Mouse (Mus musculus) ovary, postnatal 10 days (tissue): ENCODE results near the gene Tcf23.
"Not testable (repeated sequence)": the region's sequence is repeated elsewhere in the genome, so short reads cannot be mapped to it uniquely, and the experiment has no call there.

Experiments
- DNase-seq: peaks from one replicate; pipeline ENCODE4 v3.0.0; 2022; ENCODE audit warnings: low spot score

The Tcf23 gene

GRCm38 (mm10) chr5:30994910-30995635, 26.6 kb downstream of the Tcf23 start:
- no peak for DNase-seq

GRCm38 (mm10) chr5:30998306-30998705, 29.8 kb downstream of the Tcf23 start:
- no peak for DNase-seq

GRCm38 (mm10) chr5:30999324-30999723, 30.9 kb downstream of the Tcf23 start:
- DNase-seq = no peak

GRCm38 (mm10) chr5:31000122-31000521, 31.7 kb downstream of the Tcf23 start:
- DNase-seq = no peak

GRCm38 (mm10) chr5:31000993-31001392, 32.5 kb downstream of the Tcf23 start:
- DNase-seq = no peak

- DNase-seq = no peak
Measured at GRCm38 (mm10) chr5:31001560-31001959, 33.1 kb downstream of the Tcf23 start.

- DNase-seq = peak; percentile 75
Measured at GRCm38 (mm10) chr5:31004184-31004583, 35.7 kb downstream of the Tcf23 start.

GRCm38 (mm10) chr5:31012737-31013136, 44.3 kb downstream of the Tcf23 start:
- no peak for DNase-seq

- DNase-seq = no peak
Measured at GRCm38 (mm10) chr5:31015913-31016312, 47.5 kb downstream of the Tcf23 start.

GRCm38 (mm10) chr5:31021790-31022189, 53.3 kb downstream of the Tcf23 start:
- not testable (repeated sequence) for DNase-seq

GRCm38 (mm10) chr5:31022690-31023089, 54.2 kb downstream of the Tcf23 start:
- DNase-seq = no peak

- no peak for DNase-seq
Measured at GRCm38 (mm10) chr5:31023254-31023653, 54.8 kb downstream of the Tcf23 start.

- no peak for DNase-seq
Measured at GRCm38 (mm10) chr5:31024641-31025040, 56.2 kb downstream of the Tcf23 start.
